Mouse (Mus musculus): Measurements from ENCODE around the gene Ldlrad3. TPM values are rescaled to one million over a fixed set of nuclear protein-coding genes. Genes with fewer than 3 reads are reported as not detected.

The Ldlrad3 gene
- total RNA-seq, 2 experiments from 2014 or later, result 21.6 to 23.0 TPM

DNA sequence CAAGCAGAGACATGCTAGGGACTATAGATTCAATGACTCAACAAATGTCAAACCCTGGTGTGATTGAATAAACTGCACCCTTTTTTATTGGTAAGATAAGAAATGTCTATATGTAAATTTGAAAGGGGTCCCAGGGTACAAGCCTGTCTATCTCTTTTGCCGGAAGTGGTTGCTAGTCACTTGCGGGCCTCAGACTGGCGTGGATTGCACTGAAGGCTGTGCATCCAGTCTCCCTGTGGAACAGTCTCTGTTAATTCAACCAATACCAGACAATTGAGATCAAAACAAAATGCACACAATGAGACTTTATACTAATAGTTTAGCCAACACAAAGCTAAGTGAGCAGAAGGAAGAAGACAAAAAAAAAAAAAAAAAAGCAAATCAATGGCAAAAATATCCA is 261.0 kb downstream of the Ldlrad3 start:
- DNase-seq, result no peak
- intact Hi-C loops (cut with DNase I), result no loop called here

DNA sequence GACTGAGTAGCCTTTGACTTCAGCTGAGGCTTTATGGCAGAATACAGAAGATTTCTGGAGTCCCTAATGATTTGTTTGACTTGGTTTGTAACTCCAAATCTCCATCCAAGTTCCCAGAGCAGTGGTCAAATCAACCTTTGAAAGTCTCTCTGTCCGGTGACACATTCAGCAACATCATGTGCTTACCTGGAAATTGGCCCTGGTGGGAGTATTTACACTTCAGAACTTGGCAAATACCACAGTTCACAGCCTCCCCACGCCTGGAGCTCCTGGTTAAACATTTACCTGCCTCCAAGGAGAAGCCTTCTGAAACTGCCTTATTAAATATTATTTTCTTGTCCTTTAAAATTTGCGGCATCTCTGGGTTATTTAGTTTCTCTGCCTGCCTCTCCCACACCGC is 263.0 kb downstream of the Ldlrad3 start:
- no peak for DNase-seq
- intact Hi-C loops (cut with DNase I), result no loop called here

- DNase-seq, result no peak
- intact Hi-C loops (cut with DNase I), result no loop called here
These were observed 263.9 kb downstream of the Ldlrad3 start for GRCm38 (mm10) chr2:101922302-101922701.

DNA sequence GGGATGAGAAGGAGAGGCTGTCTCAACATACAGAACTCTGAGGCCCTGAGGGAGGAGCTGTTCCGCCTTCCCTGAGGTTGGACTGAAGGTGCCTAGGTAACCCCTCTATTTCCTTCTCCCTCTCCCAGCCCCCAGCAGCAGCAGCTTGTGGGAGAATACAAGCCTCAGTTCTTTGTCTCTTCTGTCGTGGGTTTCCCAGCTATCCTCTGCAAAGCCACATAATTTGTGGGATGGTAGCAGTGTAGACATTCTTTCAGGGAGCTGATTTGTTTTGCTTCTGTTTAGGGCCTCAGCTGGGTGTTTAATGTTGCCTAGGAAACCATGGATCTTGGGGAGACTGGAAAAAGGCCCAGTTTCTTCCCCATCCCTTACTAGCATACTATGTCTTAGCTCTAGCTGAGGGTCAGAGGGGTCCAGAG is 266.0 kb downstream of the Ldlrad3 start:
- no peak for DNase-seq
- intact Hi-C loops (cut with DNase I), result no loop called here

DNA sequence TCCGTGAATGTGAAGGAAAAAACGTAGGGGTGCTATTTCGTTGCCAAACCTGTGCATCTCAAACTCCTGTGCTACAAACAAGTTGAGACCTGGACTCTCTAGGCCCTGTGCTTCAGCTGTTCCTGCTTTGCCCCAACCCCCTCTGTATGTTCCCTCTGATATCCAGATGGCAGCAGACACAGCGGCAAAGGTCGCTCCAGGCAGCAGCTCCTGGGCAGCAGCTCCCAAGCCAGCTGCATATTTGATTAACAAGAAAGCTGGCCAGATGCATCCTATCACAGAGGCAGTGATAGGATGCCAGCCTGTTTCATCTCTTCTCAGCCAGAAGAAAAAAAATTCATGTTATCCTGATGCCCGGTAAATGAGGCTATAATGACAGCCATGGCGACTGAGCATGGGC is 267.7 kb downstream of the Ldlrad3 start:
- intact Hi-C loops (cut with DNase I), result no loop called here
- DNase-seq, result no peak

DNA sequence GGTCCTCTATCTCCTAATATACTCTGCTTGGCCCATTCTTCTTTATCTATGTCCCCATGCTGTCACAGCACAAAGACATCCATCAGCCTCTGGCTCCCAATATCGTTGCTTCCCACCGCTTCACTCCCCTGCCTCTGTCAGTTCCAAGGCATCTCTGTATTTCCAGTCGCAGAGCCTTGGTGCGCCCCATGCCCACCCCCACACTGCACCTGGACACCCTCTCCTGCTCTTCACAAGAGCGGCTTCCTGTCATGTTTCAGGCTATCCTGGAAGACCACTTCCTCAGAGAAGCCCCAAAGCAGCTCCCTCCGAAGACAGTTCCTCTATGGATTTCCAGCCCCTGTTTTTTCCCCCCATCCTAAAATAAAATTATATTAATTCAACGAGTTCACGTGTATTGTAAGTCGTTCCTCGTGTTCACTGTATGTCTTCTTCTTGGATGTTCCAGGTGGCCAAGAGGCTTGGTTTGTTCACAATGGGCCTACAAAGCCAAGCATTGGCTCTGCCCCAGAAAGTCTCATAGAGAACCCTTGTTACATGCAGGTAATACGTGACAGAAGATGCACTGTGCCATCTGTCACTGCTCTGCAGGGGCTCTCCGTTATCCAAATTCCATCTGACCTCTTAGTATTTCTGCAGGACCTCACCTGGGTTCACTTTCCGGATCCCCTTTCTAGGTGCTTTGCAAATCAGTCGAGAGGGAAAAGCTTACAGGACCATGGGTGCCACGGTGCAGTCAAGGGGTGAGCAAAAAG is 276.7 kb downstream of the Ldlrad3 start:
- intact Hi-C loops (cut with DNase I), result loop anchor here (10.0 kb wide), 2 partner anchors 195 to 285 kb away; no protein-coding TSS in a partner anchor
- no peak for DNase-seq

DNA sequence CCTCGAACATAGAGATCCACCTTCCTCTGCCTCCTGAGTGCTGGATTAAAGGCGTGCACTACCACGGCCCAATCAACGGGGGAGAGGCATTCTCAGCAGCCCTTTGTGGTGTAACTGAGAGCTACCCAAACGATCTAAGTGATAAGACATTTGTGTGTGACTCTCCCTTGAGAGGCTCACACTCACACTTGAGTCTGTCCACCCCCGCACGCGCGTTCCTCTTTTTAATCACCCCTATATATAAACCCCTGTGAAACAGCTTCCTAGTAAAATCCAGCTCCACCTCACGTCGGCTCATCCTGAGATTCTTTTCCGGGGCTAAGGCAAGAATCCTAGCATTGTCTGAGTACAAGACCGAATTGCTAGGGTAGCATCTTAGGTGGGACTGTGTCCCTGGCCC is 277.4 kb downstream of the Ldlrad3 start:
- intact Hi-C loops (cut with DNase I), result loop anchor here (10.0 kb wide), 2 partner anchors 196 to 286 kb away; no protein-coding TSS in a partner anchor
- DNase-seq, result no peak

- intact Hi-C loops (cut with DNase I), result loop anchor here (2.0 to 10.0 kb wide), 3 partner anchors 197 to 543 kb away; no protein-coding TSS in a partner anchor
- peak; percentile 33 for DNase-seq
These were observed 278.7 kb downstream of the Ldlrad3 start for GRCm38 (mm10) chr2:101907386-101908022.

- no peak for DNase-seq
- intact Hi-C loops (cut with DNase I), result loop anchor here (2.0 to 10.0 kb wide), 3 partner anchors 198 to 544 kb away; no protein-coding TSS in a partner anchor
These were observed 279.9 kb downstream of the Ldlrad3 start for GRCm38 (mm10) chr2:101906379-101906690.

- peak; percentile 83 for DNase-seq
- intact Hi-C loops (cut with DNase I), result loop anchor here (2.0 to 10.0 kb wide), 3 partner anchors 199 to 545 kb away; no protein-coding TSS in a partner anchor
These were observed 280.4 kb downstream of the Ldlrad3 start for GRCm38 (mm10) chr2:101905534-101906378.

DNA sequence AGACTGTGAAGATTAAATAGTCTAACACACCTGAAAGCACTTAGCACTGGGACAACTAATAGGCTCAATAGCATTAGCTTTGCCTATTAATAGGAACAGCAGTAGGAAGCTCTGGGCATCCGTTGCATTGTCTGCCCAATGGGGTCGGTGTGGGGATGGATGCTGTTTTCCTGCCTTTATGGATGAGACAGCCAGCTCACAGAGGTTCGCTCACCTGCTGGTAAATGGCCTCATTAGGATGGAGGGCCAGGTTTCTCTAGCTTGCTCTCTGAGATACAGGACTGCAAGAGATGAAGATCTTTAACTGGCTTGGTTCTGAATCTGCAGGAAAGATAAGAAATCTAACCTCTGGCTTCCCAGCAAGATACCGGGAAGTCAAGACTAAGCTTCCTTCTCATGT is 284.0 kb downstream of the Ldlrad3 start:
- intact Hi-C loops (cut with DNase I), result loop anchor here (10.0 kb wide), 2 partner anchors 203 to 293 kb away; no protein-coding TSS in a partner anchor
- DNase-seq, result no peak

Other genes with a start within 250 kb of the Ldlrad3 start
- gene Trim44, start 221.4 kb upstream of the Ldlrad3 start, total RNA-seq (2021), result 100 to 1,000 TPM; 166 to 167 TPM